Mouse (Mus musculus): ENCODE data around the gene Olfr98. TPM values are rescaled to one million over a fixed set of nuclear protein-coding genes. Genes with fewer than 3 reads are reported as not detected.
"Not testable (repeated sequence)": the region's sequence is repeated elsewhere in the genome, so short reads cannot be mapped to it uniquely, and the experiment has no call there.

Gene Olfr98
- polyA plus RNA-seq, 1 experiment = not detected

DNA sequence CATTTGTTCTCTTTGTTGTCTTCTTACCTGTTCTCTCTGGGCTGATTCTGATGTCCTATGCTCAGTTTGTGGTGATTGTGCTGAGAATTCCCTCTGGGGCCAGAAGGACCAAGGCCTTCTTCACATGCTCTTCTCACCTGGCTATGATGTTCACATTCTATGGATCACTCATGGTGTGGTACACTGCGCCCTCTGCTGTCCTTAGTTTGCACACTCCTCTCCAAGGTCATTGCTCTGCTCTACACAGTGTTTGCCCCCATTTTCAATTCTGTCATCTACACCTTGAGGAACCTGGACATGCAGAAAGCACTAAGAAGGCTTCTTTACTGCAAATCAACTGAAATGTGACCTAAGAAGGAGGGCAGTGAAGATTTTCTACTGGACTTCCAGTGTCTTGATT, 13.0 kb downstream of the Olfr98 start:
- TF ChIP-seq POLR2A (IDR thresholded peaks at IDR 0.05; ENCODE audit: borderline replicate concordance, low read depth, low read length) (no peak), CTCF (IDR thresholded peaks at IDR 0.05; ENCODE audit: low read depth, low read length) (no peak)
- Histone ChIP-seq H3K27ac (ENCODE audit: insufficient read depth, low read depth, low read length) (no peak overlapping the region), H3K4me3 (ENCODE audit: insufficient read depth, low read length) (no peak overlapping the region), H3K4me1 (ENCODE audit: control insufficient read depth, insufficient read depth, low read length) (no peaks in the 10 kb centered on the region)

- no peak for TF ChIP-seq CTCF (IDR thresholded peaks at IDR 0.05; ENCODE audit: low read depth, low read length)
- TF ChIP-seq POLR2A (IDR thresholded peaks at IDR 0.05; ENCODE audit: borderline replicate concordance, low read depth, low read length) = no peak
- Histone ChIP-seq H3K4me3 (ENCODE audit: insufficient read depth, low read length) (no peak overlapping the region), H3K4me1 (ENCODE audit: control insufficient read depth, insufficient read depth, low read length) (no peaks in the 10 kb centered on the region), H3K27ac (ENCODE audit: insufficient read depth, low read depth, low read length) (no peak overlapping the region)
These were observed 14.1 kb downstream of the Olfr98 start for GRCm38 (mm10) chr17:37249460-37249859.

- TF ChIP-seq CTCF (IDR thresholded peaks at IDR 0.05; ENCODE audit: low read depth, low read length) (no peak), POLR2A (IDR thresholded peaks at IDR 0.05; ENCODE audit: borderline replicate concordance, low read depth, low read length) (no peak)
- Histone ChIP-seq H3K27ac (ENCODE audit: insufficient read depth, low read depth, low read length) (no peak overlapping the region), H3K4me1 (ENCODE audit: control insufficient read depth, insufficient read depth, low read length) (no peaks in the 10 kb centered on the region), H3K4me3 (ENCODE audit: insufficient read depth, low read length) (peak overlapping the region; percentile 38; the same call in 1 of the 2 replicates)
These were observed 16.8 kb downstream of the Olfr98 start for GRCm38 (mm10) chr17:37246715-37247114.

- Histone ChIP-seq H3K4me1 (ENCODE audit: control insufficient read depth, insufficient read depth, low read length) (no peaks in the 10 kb centered on the region), H3K27ac (ENCODE audit: insufficient read depth, low read depth, low read length) (no peak overlapping the region), H3K4me3 (ENCODE audit: insufficient read depth, low read length) (no peak overlapping the region)
- TF ChIP-seq POLR2A (IDR thresholded peaks at IDR 0.05; ENCODE audit: borderline replicate concordance, low read depth, low read length) = no peak
- TF ChIP-seq CTCF (IDR thresholded peaks at IDR 0.05; ENCODE audit: low read depth, low read length) = no peak
These were observed 21.4 kb downstream of the Olfr98 start for GRCm38 (mm10) chr17:37242198-37242597.

DNA sequence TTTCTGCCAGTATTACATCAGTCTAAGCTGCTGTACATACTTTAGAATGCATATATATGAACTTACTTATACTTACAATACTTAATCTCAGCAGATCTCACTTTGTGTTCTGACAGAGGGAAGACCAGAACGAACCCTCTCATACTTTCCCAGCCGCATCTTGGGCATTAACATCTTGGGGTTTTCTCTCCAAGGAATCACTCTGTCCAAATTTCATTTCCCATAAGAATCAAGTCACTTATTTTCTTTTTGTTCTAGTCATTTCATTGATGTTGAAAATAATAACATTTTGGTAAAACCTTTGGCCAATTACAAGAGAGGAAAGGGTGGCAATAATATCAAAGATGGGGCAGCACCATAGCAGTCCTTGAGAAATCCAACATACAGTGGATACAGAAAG, 26.3 kb downstream of the Olfr98 start, which contains the start of gene Olfr97:
Gene Olfr97 (minus strand): TSS at position 101 of the 400 bp plus-strand sequence.
- not testable (repeated sequence) for H3K4me3 ChIP-seq (ENCODE audit: insufficient read depth, low read length); H3K27ac ChIP-seq (ENCODE audit: insufficient read depth, low read depth, low read length); H3K4me1 ChIP-seq (ENCODE audit: control insufficient read depth, insufficient read depth, low read length)

GRCm38 (mm10) chr17:37221879-37222278, 41.7 kb downstream of the Olfr98 start:
- TF ChIP-seq POLR2A (IDR thresholded peaks at IDR 0.05; ENCODE audit: borderline replicate concordance, low read depth, low read length) (no peak), CTCF (IDR thresholded peaks at IDR 0.05; ENCODE audit: low read depth, low read length) (no peak)
- Histone ChIP-seq H3K4me3 (ENCODE audit: insufficient read depth, low read length) (no peak overlapping the region), H3K4me1 (ENCODE audit: control insufficient read depth, insufficient read depth, low read length) (no peaks in the 10 kb centered on the region), H3K27ac (ENCODE audit: insufficient read depth, low read depth, low read length) (no peak overlapping the region)

- TF ChIP-seq POLR2A (IDR thresholded peaks at IDR 0.05; ENCODE audit: borderline replicate concordance, low read depth, low read length) = no peak
- no peak for TF ChIP-seq CTCF (IDR thresholded peaks at IDR 0.05; ENCODE audit: low read depth, low read length)
- no peak within 1 kb of the TSS for H3K4me3 ChIP-seq (ENCODE audit: insufficient read depth, low read length)
- no peaks in the 10 kb centered on the region for H3K4me1 ChIP-seq (ENCODE audit: control insufficient read depth, insufficient read depth, low read length)
- H3K27ac ChIP-seq (ENCODE audit: insufficient read depth, low read depth, low read length) = no peak within 1 kb of the TSS
These were observed 43.7 kb downstream of the Olfr98 start, which contains the start of gene Olfr96 for GRCm38 (mm10) chr17:37219846-37220245. Olfr96 (plus strand) TSS chr17:37220146.

DNA sequence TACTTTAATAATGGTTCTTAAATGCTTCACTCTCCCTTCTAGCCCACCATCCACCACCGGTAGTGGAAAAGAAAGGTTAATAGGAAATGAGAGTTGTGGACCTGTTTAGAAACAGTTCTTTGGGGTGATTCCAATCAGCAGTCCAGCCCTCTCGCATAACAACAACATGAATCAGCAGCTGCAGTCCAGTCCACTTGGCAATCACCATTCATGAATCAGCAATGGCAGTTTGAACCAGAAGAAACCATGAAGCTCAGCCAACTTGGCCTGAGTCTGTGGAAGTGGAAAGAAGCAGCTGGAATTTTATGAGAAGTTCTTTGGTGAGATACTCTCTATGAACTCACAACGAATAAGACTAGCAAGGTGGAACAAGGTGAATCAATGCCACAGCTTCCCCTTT, 45.1 kb downstream of the Olfr98 start:
- H3K4me3 ChIP-seq (ENCODE audit: insufficient read depth, low read length) = no peak overlapping the region
- H3K4me1 ChIP-seq (ENCODE audit: control insufficient read depth, insufficient read depth, low read length) = no peaks in the 10 kb centered on the region
- TF ChIP-seq POLR2A (IDR thresholded peaks at IDR 0.05; ENCODE audit: borderline replicate concordance, low read depth, low read length) = no peak
- TF ChIP-seq CTCF (IDR thresholded peaks at IDR 0.05; ENCODE audit: low read depth, low read length) = no peak
- no peak overlapping the region for H3K27ac ChIP-seq (ENCODE audit: insufficient read depth, low read depth, low read length)

DNA sequence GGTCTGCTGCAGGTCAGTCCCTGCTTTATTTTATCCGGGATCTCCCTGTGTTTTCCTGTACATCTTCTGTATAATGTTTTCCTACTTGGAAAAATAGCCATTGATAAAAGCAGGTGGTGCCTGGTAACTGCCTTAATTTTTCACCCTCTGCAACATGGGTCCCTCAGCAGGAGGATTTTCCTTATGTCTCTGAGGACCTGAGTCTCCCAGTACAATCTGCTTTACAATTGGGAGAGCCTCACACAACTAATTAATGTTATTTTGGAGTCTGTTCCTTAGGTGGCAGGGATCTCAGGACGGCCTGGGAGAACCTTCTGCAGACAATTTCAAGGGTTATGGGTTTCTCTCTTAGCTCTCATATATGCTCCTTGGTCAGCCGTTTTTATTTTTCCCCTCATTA, 50.5 kb downstream of the Olfr98 start, which contains the start of gene Olfr95:
Gene Olfr95 (minus strand): TSS at position 101 of the 400 bp plus-strand sequence.
- TF ChIP-seq CTCF (IDR thresholded peaks at IDR 0.05; ENCODE audit: low read depth, low read length) (no peak), POLR2A (IDR thresholded peaks at IDR 0.05; ENCODE audit: borderline replicate concordance, low read depth, low read length) (no peak)
- Histone ChIP-seq H3K4me1 (ENCODE audit: control insufficient read depth, insufficient read depth, low read length) (no peaks in the 10 kb centered on the region), H3K27ac (ENCODE audit: insufficient read depth, low read depth, low read length) (no peak within 1 kb of the TSS), H3K4me3 (ENCODE audit: insufficient read depth, low read length) (no peak within 1 kb of the TSS)

Other genes starting within 250 kb of the Olfr98 start
- not detected in 2 replicates for gene Mog, start 240.4 kb downstream of the Olfr98 start, polyA plus RNA-seq (2012; ENCODE audit: insufficient read depth, insufficient read length, missing spikeins)
- gene Gabbr1, start 217.8 kb downstream of the Olfr98 start, polyA plus RNA-seq (2012; ENCODE audit: insufficient read depth, insufficient read length, missing spikeins) = 0.90 and 1.0 TPM in 2 replicates
- gene Olfr90, start 175.2 kb downstream of the Olfr98 start, polyA plus RNA-seq (2012; ENCODE audit: insufficient read depth, insufficient read length, missing spikeins) = not detected in 2 replicates
- gene Olfr91, start 165.5 kb downstream of the Olfr98 start, polyA plus RNA-seq (2012; ENCODE audit: insufficient read depth, insufficient read length, missing spikeins) = not detected in 2 replicates
- gene Olfr92, start 143.7 kb downstream of the Olfr98 start, polyA plus RNA-seq (2012; ENCODE audit: insufficient read depth, insufficient read length, missing spikeins) = not detected in 2 replicates
- gene Olfr93, start 102.3 kb downstream of the Olfr98 start, polyA plus RNA-seq (2012; ENCODE audit: insufficient read depth, insufficient read length, missing spikeins) = not detected in 2 replicates
- not detected in 2 replicates for gene Ubd, start 69.9 kb downstream of the Olfr98 start, polyA plus RNA-seq (2012; ENCODE audit: insufficient read depth, insufficient read length, missing spikeins)
- gene Olfr94, start 62.8 kb downstream of the Olfr98 start, polyA plus RNA-seq (2012; ENCODE audit: insufficient read depth, insufficient read length, missing spikeins) = not detected in 2 replicates
- gene Olfr95, start 50.6 kb downstream of the Olfr98 start, polyA plus RNA-seq (2012; ENCODE audit: insufficient read depth, insufficient read length, missing spikeins) = not detected in 2 replicates
- not detected in 2 replicates for gene Olfr96, start 43.6 kb downstream of the Olfr98 start, polyA plus RNA-seq (2012; ENCODE audit: insufficient read depth, insufficient read length, missing spikeins)
- gene Olfr97, start 26.4 kb downstream of the Olfr98 start, polyA plus RNA-seq (2012; ENCODE audit: insufficient read depth, insufficient read length, missing spikeins) = not detected in 2 replicates
- gene H2-M3, start 6.5 kb upstream of the Olfr98 start, polyA plus RNA-seq (2012; ENCODE audit: insufficient read depth, insufficient read length, missing spikeins) = 48.3 and 53.5 TPM in 2 replicates
- not detected in 2 replicates for gene Olfr99, start 19.7 kb upstream of the Olfr98 start, polyA plus RNA-seq (2012; ENCODE audit: insufficient read depth, insufficient read length, missing spikeins)
- not detected in 2 replicates for gene Olfr101, start 40.6 kb upstream of the Olfr98 start, polyA plus RNA-seq (2012; ENCODE audit: insufficient read depth, insufficient read length, missing spikeins)
- gene Olfr102, start 53.3 kb upstream of the Olfr98 start, polyA plus RNA-seq (2012; ENCODE audit: insufficient read depth, insufficient read length, missing spikeins) = not detected in 2 replicates
- not detected in 2 replicates for gene Olfr103, start 75.9 kb upstream of the Olfr98 start, polyA plus RNA-seq (2012; ENCODE audit: insufficient read depth, insufficient read length, missing spikeins)
- gene Olfr104-ps, start 95.8 kb upstream of the Olfr98 start, polyA plus RNA-seq (2012; ENCODE audit: insufficient read depth, insufficient read length, missing spikeins) = not detected in 2 replicates
- not detected in 2 replicates for gene Olfr105-ps, start 115.3 kb upstream of the Olfr98 start, polyA plus RNA-seq (2012; ENCODE audit: insufficient read depth, insufficient read length, missing spikeins)
- gene Olfr106-ps, start 126.6 kb upstream of the Olfr98 start, polyA plus RNA-seq (2012; ENCODE audit: insufficient read depth, insufficient read length, missing spikeins) = not detected in 2 replicates
- not detected in 2 replicates for gene Olfr107, start 135.5 kb upstream of the Olfr98 start, polyA plus RNA-seq (2012; ENCODE audit: insufficient read depth, insufficient read length, missing spikeins)
- not detected in 2 replicates for gene Olfr108, start 181.7 kb upstream of the Olfr98 start, polyA plus RNA-seq (2012; ENCODE audit: insufficient read depth, insufficient read length, missing spikeins)
- gene Olfr109, start 195.2 kb upstream of the Olfr98 start, polyA plus RNA-seq (2012; ENCODE audit: insufficient read depth, insufficient read length, missing spikeins) = 0.35 TPM in 1 of 2 replicates, not detected in the other
- 1.1 TPM in 1 of 2 replicates, not detected in the other for gene H2-M2, start 219.8 kb upstream of the Olfr98 start, polyA plus RNA-seq (2012; ENCODE audit: insufficient read depth, insufficient read length, missing spikeins)
- 0.75 and 1.3 TPM in 2 replicates for gene Olfr110, start 228.7 kb upstream of the Olfr98 start, polyA plus RNA-seq (2012; ENCODE audit: insufficient read depth, insufficient read length, missing spikeins)
- gene Olfr111, start 244.3 kb upstream of the Olfr98 start, polyA plus RNA-seq (2012; ENCODE audit: insufficient read depth, insufficient read length, missing spikeins) = 4.6 and 5.8 TPM in 2 replicates